Mouse (Mus musculus): ENCODE data around the gene Ylpm1. TPM values are rescaled to one million over a fixed set of nuclear protein-coding genes. Genes with fewer than 3 reads are reported as not detected.

Ylpm1 gene
- total RNA-seq, 4 experiments from 2014 or later: 26.6 to 30.4 (median 29.7) TPM

- DNase-seq (ENCODE audit: low spot score): no peak
Observed at GRCm38 (mm10) chr12:85110011-85110697, 114.0 kb downstream of the Ylpm1 start.

DNA sequence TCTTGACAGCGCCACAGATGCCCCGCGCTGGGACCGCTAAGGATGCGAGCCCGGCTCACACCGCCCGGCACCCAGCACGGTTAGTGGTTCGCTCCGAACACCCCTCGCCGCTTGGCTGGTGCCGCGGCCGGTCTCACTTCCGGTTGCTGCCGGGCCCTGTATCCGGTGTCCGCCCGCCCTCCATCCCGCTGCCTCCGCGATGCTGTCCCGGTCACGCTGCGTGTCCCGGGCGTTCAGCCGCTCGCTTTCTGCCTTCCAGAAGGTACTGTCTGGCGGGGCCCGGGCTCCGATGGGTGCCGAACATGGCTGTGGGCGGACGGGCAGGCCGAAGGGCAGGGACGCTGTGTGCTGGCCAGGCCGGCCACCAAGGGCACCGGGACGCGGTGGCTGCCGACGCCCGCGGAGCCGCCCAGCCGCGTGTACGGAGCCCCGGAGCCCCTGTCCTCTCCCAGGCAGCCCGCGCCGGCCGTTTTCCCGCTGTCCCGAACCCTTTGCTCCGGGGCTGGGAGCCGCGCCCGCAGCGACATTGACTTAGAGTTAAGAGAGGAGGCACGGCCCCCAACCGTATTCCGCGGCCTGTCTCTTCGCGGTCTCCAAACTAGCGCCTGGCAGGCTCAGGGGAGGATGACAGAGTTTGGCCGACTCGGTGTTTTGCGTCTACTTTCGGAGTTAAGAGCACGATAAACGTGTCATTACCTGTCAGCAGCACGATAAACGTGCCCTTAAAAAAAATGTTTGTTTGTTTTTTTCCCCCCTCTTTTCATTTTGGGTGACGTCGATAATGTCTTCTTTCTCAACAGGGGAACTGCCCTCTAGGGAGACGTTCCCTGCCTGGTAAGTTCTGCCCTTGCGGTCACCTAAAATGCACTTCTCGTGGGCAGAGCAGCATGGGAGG lies 114.8 kb downstream of the Ylpm1 start, which contains the start of the genes Prox2 and Dlst:
Prox2 (minus strand) TSS at position 62 of the 895 bp plus-strand sequence.
Dlst (plus strand) TSS at position 136 of the 895 bp plus-strand sequence.
- peak; percentile 88 for DNase-seq (ENCODE audit: low spot score)

DNA sequence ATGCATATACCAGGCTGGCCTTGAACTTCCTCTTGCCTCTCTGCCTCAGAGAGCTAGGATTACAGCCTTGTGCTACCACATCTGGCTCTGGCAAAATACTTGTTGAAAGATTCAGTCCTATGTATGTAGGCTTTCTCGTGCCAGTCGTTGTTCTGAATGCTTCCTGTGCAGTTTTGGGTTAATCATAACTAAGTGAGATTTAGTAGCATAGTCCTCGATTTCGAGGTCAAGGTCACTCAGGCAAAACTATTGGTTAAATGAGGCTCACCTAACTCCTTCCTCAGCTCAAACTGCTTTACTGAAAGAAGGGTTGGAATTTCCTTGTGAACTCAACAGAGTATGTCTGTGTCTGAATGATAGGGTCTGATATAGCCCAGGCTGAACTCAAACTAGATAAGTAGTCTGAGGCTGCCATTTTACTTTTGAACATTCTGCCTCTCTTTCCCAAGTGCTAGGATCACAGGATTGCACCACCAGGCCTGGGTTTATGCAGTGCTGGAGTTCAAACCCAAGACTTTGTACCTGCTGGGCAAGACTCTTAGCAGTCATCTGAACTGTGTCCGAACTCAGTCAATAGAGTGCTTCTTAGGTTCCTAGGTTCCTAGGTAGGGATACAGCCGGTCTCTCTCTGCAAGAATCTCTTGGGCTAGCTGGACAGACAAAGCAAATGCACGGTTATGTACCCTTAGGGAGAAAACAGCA lies 116.6 kb downstream of the Ylpm1 start:
- no peak for DNase-seq (ENCODE audit: low spot score)

- DNase-seq (ENCODE audit: low spot score): no peak
Observed at GRCm38 (mm10) chr12:85113337-85113736, 117.2 kb downstream of the Ylpm1 start.

DNA sequence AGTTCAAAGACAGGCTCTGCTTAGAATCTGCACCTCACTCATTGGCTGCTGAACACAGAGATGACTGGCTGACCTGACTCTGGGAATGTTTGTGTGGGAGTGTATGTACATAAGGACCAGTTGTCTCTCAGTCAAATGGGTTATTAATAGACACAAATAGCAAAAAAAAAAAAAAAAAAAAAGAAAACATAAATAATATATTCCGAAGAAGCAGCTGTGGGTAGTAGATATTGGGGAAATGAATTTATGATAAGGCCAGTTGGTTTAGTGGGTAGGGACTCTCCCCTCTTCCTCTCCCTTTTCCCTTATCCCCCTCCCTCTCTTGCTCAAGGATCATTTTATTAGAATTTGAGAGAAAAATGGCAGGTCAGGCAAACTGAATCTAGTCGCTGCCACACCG lies 117.8 kb downstream of the Ylpm1 start:
- DNase-seq (ENCODE audit: low spot score): no peak

- no peak for DNase-seq (ENCODE audit: low spot score)
Observed at GRCm38 (mm10) chr12:85115678-85116077, 119.6 kb downstream of the Ylpm1 start.

Other genes with a start within 250 kb of the Ylpm1 start
- 10 to 100 TPM; 26.1 to 29.6 (median 26.9) TPM for gene Npc2, start 223.2 kb upstream of the Ylpm1 start, total RNA-seq (2022)
- gene Isca2, start 223.1 kb upstream of the Ylpm1 start, total RNA-seq (2022): 100 to 1,000 TPM in 1 of 4 experiments, 10 to 100 TPM in 3; 89.1 to 116 (median 94.9) TPM
- 1 to 10 TPM in 3 of 4 experiments, under 1 TPM in 1; 0.88 to 1.1 (median 1.1) TPM for gene Ltbp2, start 119.8 kb upstream of the Ylpm1 start, total RNA-seq (2022)
- 10 to 100 TPM; 36.3 to 41.1 (median 40.7) TPM for gene Fcf1, start 25.4 kb upstream of the Ylpm1 start, total RNA-seq (2022)
- gene Arel1, start 25.4 kb upstream of the Ylpm1 start, total RNA-seq (2022): 10 to 100 TPM; 48.3 to 63.3 (median 50.8) TPM
- gene Prox2, start 114.4 kb downstream of the Ylpm1 start, total RNA-seq (2022): 1 to 10 TPM; 1.1 to 3.0 (median 1.8) TPM
- 100 to 1,000 TPM; 715 to 820 (median 788) TPM for gene Dlst, start 114.5 kb downstream of the Ylpm1 start, total RNA-seq (2022)
- 1 to 10 TPM; 1.7 to 3.5 (median 2.8) TPM for gene Rps6kl1, start 154.9 kb downstream of the Ylpm1 start, total RNA-seq (2022)
- gene Pgf, start 181.5 kb downstream of the Ylpm1 start, total RNA-seq (2022): 1 to 10 TPM; 3.7 to 5.1 (median 4.1) TPM
- gene Eif2b2, start 223.2 kb downstream of the Ylpm1 start, total RNA-seq (2022): 10 to 100 TPM; 39.5 to 50.6 (median 45.2) TPM